8 mouse cellular contexts compared by ENCODE assay signal in genomic region chr15:12118093-12118431, GRCm38 (mm10). TPM values are rescaled to one million over a fixed set of nuclear protein-coding genes. Genes with fewer than 3 reads are reported as not detected.
DNase-seq lines count a peak whose midpoint lies in the region; ATAC-seq and TF ChIP-seq lines count a peak whose summit lies in the region.

No protein-coding gene starts in this region.

- no peaks in the 10 kb centered on the region for H3K4me1 ChIP-seq in neural tube, embryonic 11.5 days (ENCODE audit: control insufficient read depth, insufficient read depth, low read length)
- H3K4me1 ChIP-seq in hindbrain, embryonic 13.5 days (replicated peaks) = peaks cover 21% of the 10 kb centered on the region
- H3K4me1 ChIP-seq in stomach, postnatal 0 days (replicated peaks; ENCODE audit: control insufficient read depth, insufficient read depth) = no peaks in the 10 kb centered on the region

- peak; percentile 71 for DNase-seq in adrenal gland, postnatal 14 days
- DNase-seq in adrenal gland, adult (ENCODE audit: inconsistent age in 2 of 2, low spot score in 1 of 2) = no peak
- no peak for DNase-seq in neural tube, embryonic 11.5 days (ENCODE audit: low spot score)
- DNase-seq in neural tube, embryonic 10.5 days (ENCODE audit: extremely low spot score, low spot score) = no peak
- DNase-seq in lung, postnatal 10 days = peak; percentile 57
- no peak for DNase-seq in stomach, postnatal 0 days (ENCODE audit: low spot score)
- DNase-seq in adrenal gland, adult 2 months = no peak

- H3K9ac ChIP-seq in neural tube, embryonic 11.5 days (ENCODE audit: low read length) = peak overlapping the region; percentile 98
- H3K9ac ChIP-seq in hindbrain, embryonic 13.5 days = peak overlapping the region; percentile 97
- H3K9ac ChIP-seq in stomach, postnatal 0 days (ENCODE audit: low read length) = peak overlapping the region; percentile 99

- no peaks in the 10 kb centered on the region for H3K27me3 ChIP-seq in neural tube, embryonic 11.5 days (ENCODE audit: control insufficient read depth, insufficient read depth, low read length)
- H3K27me3 ChIP-seq in hindbrain, embryonic 13.5 days = no peaks in the 10 kb centered on the region
- no peaks in the 10 kb centered on the region for H3K27me3 ChIP-seq in stomach, postnatal 0 days (ENCODE audit: control insufficient read depth, insufficient read depth, low read length)

- no peak for TF ChIP-seq EP300 in stomach, postnatal 0 days (optimal IDR thresholded peaks at IDR 0.05)

- H3K36me3 ChIP-seq in neural tube, embryonic 11.5 days (ENCODE audit: control insufficient read depth, insufficient read depth, low read length) = no peaks in the 10 kb centered on the region
- no peaks in the 10 kb centered on the region for H3K36me3 ChIP-seq in hindbrain, embryonic 13.5 days
- H3K36me3 ChIP-seq in stomach, postnatal 0 days (ENCODE audit: control insufficient read depth, insufficient read depth, low read length) = no peaks in the 10 kb centered on the region

- no peak for TF ChIP-seq CTCF in stomach, postnatal 0 days (IDR thresholded peaks at IDR 0.05; ENCODE audit: low read depth)

- peak overlapping the region; percentile 89 for H3K27ac ChIP-seq in neural tube, embryonic 11.5 days (ENCODE audit: low read depth, low read length)
- peak overlapping the region; percentile 95 for H3K27ac ChIP-seq in hindbrain, embryonic 13.5 days
- H3K27ac ChIP-seq in stomach, postnatal 0 days (replicated peaks) = peak overlapping the region; percentile 97

- peak overlapping the region; percentile 60 for H3K4me2 ChIP-seq in neural tube, embryonic 11.5 days (ENCODE audit: low read depth)
- peak overlapping the region; percentile 88 for H3K4me2 ChIP-seq in hindbrain, embryonic 13.5 days
- H3K4me2 ChIP-seq in stomach, postnatal 0 days (replicated peaks; ENCODE audit: low read depth) = peak overlapping the region; percentile 74

- 0% methylated on average over 17 of the region's 43 CpGs for WGBS in neural tube, embryonic 11.5 days
- 0% methylated on average over 12 of the region's 43 CpGs for WGBS in hindbrain, embryonic 13.5 days
- WGBS in stomach, postnatal 0 days = 1% methylated on average over 20 of the region's 43 CpGs

- H3K4me3 ChIP-seq in neural tube, embryonic 11.5 days (ENCODE audit: low read depth, low read length) = peak overlapping the region; percentile 100
- H3K4me3 ChIP-seq in hindbrain, embryonic 13.5 days = peak overlapping the region; percentile 96
- H3K4me3 ChIP-seq in stomach, postnatal 0 days (ENCODE audit: low read depth, low read length) = peak overlapping the region; percentile 98

- ATAC-seq in neural tube, embryonic 11.5 days (ENCODE audit: insufficient read depth, low FRiP score, low TSS enrichment) = peak; percentile 65
- no peak for ATAC-seq in hindbrain, embryonic 13.5 days (ENCODE audit: low FRiP score)
- ATAC-seq in stomach, postnatal 0 days (ENCODE audit: low FRiP score, low TSS enrichment) = peak; percentile 33; the same call in 1 of the 2 replicates

- no peaks in the 10 kb centered on the region for H3K9me3 ChIP-seq in neural tube, embryonic 11.5 days (ENCODE audit: control insufficient read depth, low read length)
- no peaks in the 10 kb centered on the region for H3K9me3 ChIP-seq in hindbrain, embryonic 13.5 days
- no peaks in the 10 kb centered on the region for H3K9me3 ChIP-seq in stomach, postnatal 0 days (ENCODE audit: control insufficient read depth, low read length)

RNA-seq across cellular contexts. Expression of gene Zfr, which starts 0.4 kb away (rescaled TPM):
- 155 and 170 TPM in 2 replicates for total RNA-seq in adrenal gland, postnatal 14 days (2021)
- 153 and 156 TPM in 2 replicates for polyA plus RNA-seq in neural tube, embryonic 11.5 days (2014; fragmentation: Nextera tagmentation; extraction: Ambion mirVana)
- polyA plus RNA-seq in hindbrain, embryonic 13.5 days (2015; fragmentation: Nextera tagmentation; extraction: Ambion mirVana) = 147 and 159 TPM in 2 replicates
- 40.5 and 52.9 TPM in 2 replicates for polyA plus RNA-seq in stomach, postnatal 0 days (2015; fragmentation: Nextera tagmentation; extraction: Ambion mirVana)
- 100 to 1,000 TPM; 152 to 182 TPM for total RNA-seq in adrenal gland, adult 2 months (2021)
- 172 and 205 TPM in 2 replicates for polyA plus RNA-seq in adrenal gland, adult 2 months (2012; rRNA removed)

Comparison
In these comparisons a context has a peak if more than half of its experiments do, and no peak if none do; other contexts are left out.
1. DNase-seq: peak in adrenal gland, postnatal 14 days (single experiment) and lung, postnatal 10 days (single experiment); none in adrenal gland, adult (0 of 2), neural tube, embryonic 11.5 days (single experiment), neural tube, embryonic 10.5 days (single experiment), stomach, postnatal 0 days (single experiment) and adrenal gland, adult 2 months (single experiment).
2. Peak in every context shown above with its lines, with median percentiles within 50 percentile points of each other: H3K27ac ChIP-seq, H3K4me2 ChIP-seq, H3K4me3 ChIP-seq and H3K9ac ChIP-seq.